Mouse (Mus musculus) liver, embryonic 11.5 days (tissue): ENCODE results near the gene Gm45021. TPM values are rescaled to one million over a fixed set of nuclear protein-coding genes. Genes with fewer than 3 reads are reported as not detected.

Experiments
- ATAC-seq: fragments of 200-750 bp; cut with Nextera tagmentation; replicated peaks from 2 replicates; pipeline ENCODE4 v1.8.0; 2017; ENCODE audit warnings: moderate number of reproducible peaks, mild to moderate bottlenecking, moderate TSS enrichment, moderate library complexity; ENCODE audit not compliant: low FRiP score
- DNase-seq: peaks from one replicate; pipeline ENCODE4 v3.0.0-alpha.2; 2017; ENCODE audit warnings: low spot score
- H3K27ac ChIP-seq: fragments of 300-500 bp; sonication (generic); 2 replicates; pipeline ENCODE4 v1.5.1; 2014; ENCODE audit warnings: mild to moderate bottlenecking, low read depth, low read length, control low read depth
- H3K27me3 ChIP-seq: fragments of 300-500 bp; sonication (generic); replicated peaks from 2 replicates; pipeline ENCODE4 v1.6.1; 2014; ENCODE audit warnings: low read length, mixed read lengths; ENCODE audit not compliant: control insufficient read depth, insufficient read depth
- H3K36me3 ChIP-seq: fragments of 300-500 bp; sonication (generic); 2 replicates; pipeline ENCODE4 v1.6.1; 2014; ENCODE audit warnings: mild to moderate bottlenecking, low read length, moderate library complexity, mixed read lengths; ENCODE audit not compliant: control insufficient read depth, insufficient read depth
- H3K4me1 ChIP-seq: fragments of 300-500 bp; sonication (generic); replicated peaks from 2 replicates; pipeline ENCODE4 v1.6.1; 2014; ENCODE audit warnings: low read length, mixed read lengths; ENCODE audit not compliant: control insufficient read depth, insufficient read depth
- H3K4me2 ChIP-seq: fragments of 300-500 bp; sonication (generic); 2 replicates; pipeline ENCODE4 v1.6.1; 2014; ENCODE audit warnings: mild to moderate bottlenecking, control low read depth, moderate library complexity
- H3K4me3 ChIP-seq: fragments of 300-500 bp; sonication (generic); 2 replicates; pipeline ENCODE4 v1.5.1; 2014; ENCODE audit warnings: low read depth, low read length, control low read depth
- H3K9ac ChIP-seq: fragments of 300-500 bp; sonication (generic); 2 replicates; pipeline ENCODE4 v1.6.1; 2014; ENCODE audit warnings: low read depth, low read length, control low read depth
- H3K9me3 ChIP-seq: fragments of 300-500 bp; sonication (generic); 2 replicates; pipeline ENCODE4 v1.6.1; 2016; ENCODE audit warnings: low read length, inconsistent platforms, mixed read lengths; ENCODE audit not compliant: control insufficient read depth
- WGBS: fragments of 180-500 bp; shearing (Covaris S2); extraction: QIAGEN DNeasy Blood & Tissue Kit; methylation state at CpG from one replicate; pipeline ENCODE4 v1.1.7; 2014; 5-methylcytosine and 5-hydroxymethylcytosine counted together
- polyA plus RNA-seq: library from polyadenylated mRNA; unstranded; fragments of >200 nt; fragmentation: Nextera tagmentation; extraction: Ambion mirVana; gene quantifications from 2 replicates; pipeline ENCODE4 v1.2.1, GENCODE M21; 2014

Gm45021 gene
- polyA plus RNA-seq: not detected in 2 replicates

DNA sequence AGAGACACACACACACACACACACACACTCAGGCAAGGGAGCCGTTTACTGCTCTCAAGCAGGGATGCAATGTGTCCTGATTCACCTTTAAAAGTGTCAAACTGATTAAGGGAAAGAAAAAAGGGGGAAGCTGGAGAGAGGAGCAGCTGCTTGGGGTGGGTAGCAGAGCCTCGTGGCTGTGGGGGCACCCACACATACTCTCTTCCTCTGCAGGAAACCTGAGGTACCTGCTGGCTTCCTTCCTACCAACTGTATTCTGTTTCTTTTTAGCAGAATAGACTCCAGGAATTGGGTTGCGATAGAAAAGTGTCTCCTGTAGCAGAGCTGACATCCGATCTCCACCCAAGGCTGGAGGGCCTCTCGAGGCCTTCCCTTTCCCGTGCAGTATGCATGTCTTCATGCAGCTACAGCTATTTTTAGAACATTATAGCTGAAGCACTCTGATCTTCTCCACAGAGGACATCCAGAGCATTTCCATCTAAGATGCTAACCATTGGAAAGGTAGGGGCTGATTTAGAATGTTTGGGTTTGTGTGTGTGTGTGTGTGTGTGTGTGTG, at the start of gene Gm45021:
TSS of gene Gm45021 (plus strand) at position 417 of the 557 bp plus-strand sequence.
- Histone ChIP-seq H3K27me3 (no peaks in the 10 kb centered on the region), H3K27ac (no peak within 1 kb of the TSS), H3K36me3 (no peaks in the 10 kb centered on the region), H3K4me1 (peaks cover 4% of the 10 kb centered on the region), H3K9me3 (no peaks in the 10 kb centered on the region), H3K4me2 (no peak within 1 kb of the TSS), H3K9ac (no peak within 1 kb of the TSS), H3K4me3 (no peak within 1 kb of the TSS)
- DNase-seq: no peak
- whole genome bisulfite sequencing: 31% methylated on average over 6 of the region's 6 CpGs
- no peak for ATAC-seq

GRCm38 (mm10) chr6:48539860-48540259, 49.5 kb upstream of the Gm45021 start:
- Histone ChIP-seq H3K9me3 (no peaks in the 10 kb centered on the region), H3K4me3 (no peak overlapping the region), H3K36me3 (no peaks in the 10 kb centered on the region), H3K27me3 (no peaks in the 10 kb centered on the region), H3K4me1 (no peaks in the 10 kb centered on the region), H3K4me2 (no peak overlapping the region), H3K27ac (no peak overlapping the region), H3K9ac (no peak overlapping the region)
- 69% methylated on average over 5 of the region's 5 CpGs for WGBS
- ATAC-seq (no peak), DNase-seq (no peak)

DNA sequence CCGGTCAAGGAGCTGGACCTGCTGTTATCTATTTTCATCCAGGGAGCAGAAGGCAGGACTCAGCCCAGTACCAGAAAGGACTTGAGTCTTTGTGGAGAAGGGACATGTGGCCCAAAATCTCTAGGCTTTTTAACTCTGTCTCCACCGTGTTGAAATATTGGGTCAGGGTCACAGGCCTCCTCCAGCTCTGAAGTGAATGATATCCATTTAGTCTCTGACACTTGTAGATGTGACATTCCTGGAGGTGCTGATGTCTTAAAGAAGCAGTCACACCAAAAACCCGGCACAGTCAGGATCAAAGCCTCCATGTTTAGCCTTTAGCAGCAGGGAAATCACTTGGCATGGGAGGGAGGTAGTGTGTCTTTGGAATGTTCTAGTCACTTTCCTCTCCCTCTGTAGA, 48.7 kb upstream of the Gm45021 start:
- H3K4me3 ChIP-seq: no peak overlapping the region
- ATAC-seq (no peak), DNase-seq (no peak)
- no peaks in the 10 kb centered on the region for H3K9me3 ChIP-seq
- no peaks in the 10 kb centered on the region for H3K4me1 ChIP-seq
- H3K36me3 ChIP-seq: no peaks in the 10 kb centered on the region
- H3K9ac ChIP-seq: no peak overlapping the region
- 53% methylated on average over 3 of the region's 3 CpGs for WGBS
- no peak overlapping the region for H3K27ac ChIP-seq
- no peaks in the 10 kb centered on the region for H3K27me3 ChIP-seq
- no peak overlapping the region for H3K4me2 ChIP-seq

- Histone ChIP-seq H3K27ac (no peak overlapping the region), H3K4me3 (no peak overlapping the region), H3K4me2 (no peak overlapping the region), H3K4me1 (no peaks in the 10 kb centered on the region), H3K36me3 (no peaks in the 10 kb centered on the region), H3K9ac (no peak overlapping the region), H3K9me3 (no peaks in the 10 kb centered on the region), H3K27me3 (no peaks in the 10 kb centered on the region)
- 32% methylated on average over 7 of the region's 7 CpGs for WGBS
- DNase-seq: no peak
- no peak for ATAC-seq
Observed at GRCm38 (mm10) chr6:48541560-48542450, 47.6 kb upstream of the Gm45021 start.

DNA sequence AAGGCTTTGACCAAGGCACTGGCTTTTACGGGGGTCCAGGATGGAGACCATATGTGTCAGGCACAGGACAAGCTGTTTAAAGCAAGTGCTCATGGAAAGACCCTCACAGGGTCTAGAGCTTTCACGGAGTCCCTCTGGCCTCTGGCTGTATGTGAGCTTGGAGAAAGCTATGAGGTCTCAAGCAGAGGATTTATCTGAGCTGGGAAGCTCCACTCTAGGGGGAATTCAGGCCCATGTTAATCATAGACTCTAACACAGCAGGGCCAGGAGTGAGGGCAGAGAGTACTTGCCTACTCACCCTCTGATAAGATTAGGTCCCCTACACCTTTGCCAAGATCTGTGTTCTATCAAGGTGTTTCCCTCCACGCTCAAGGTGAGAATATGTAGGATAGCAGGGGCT, 46.8 kb upstream of the Gm45021 start:
- no peaks in the 10 kb centered on the region for H3K27me3 ChIP-seq
- H3K9ac ChIP-seq: no peak overlapping the region
- H3K4me3 ChIP-seq: no peak overlapping the region
- H3K4me1 ChIP-seq: no peaks in the 10 kb centered on the region
- H3K27ac ChIP-seq: no peak overlapping the region
- H3K9me3 ChIP-seq: no peaks in the 10 kb centered on the region
- ATAC-seq (no peak), DNase-seq (no peak)
- H3K4me2 ChIP-seq: no peak overlapping the region
- 77% methylated on average over 3 of the region's 3 CpGs for WGBS
- no peaks in the 10 kb centered on the region for H3K36me3 ChIP-seq

GRCm38 (mm10) chr6:48545251-48545650, 44.2 kb upstream of the Gm45021 start:
- H3K4me3 ChIP-seq: no peak overlapping the region
- DNase-seq (no peak), ATAC-seq (no peak)
- no peak overlapping the region for H3K9ac ChIP-seq
- no peak overlapping the region for H3K4me2 ChIP-seq
- no peaks in the 10 kb centered on the region for H3K27me3 ChIP-seq
- H3K36me3 ChIP-seq: no peaks in the 10 kb centered on the region
- no peak overlapping the region for H3K27ac ChIP-seq
- 76% methylated on average over 5 of the region's 5 CpGs for WGBS
- no peaks in the 10 kb centered on the region for H3K9me3 ChIP-seq
- H3K4me1 ChIP-seq: no peaks in the 10 kb centered on the region

DNA sequence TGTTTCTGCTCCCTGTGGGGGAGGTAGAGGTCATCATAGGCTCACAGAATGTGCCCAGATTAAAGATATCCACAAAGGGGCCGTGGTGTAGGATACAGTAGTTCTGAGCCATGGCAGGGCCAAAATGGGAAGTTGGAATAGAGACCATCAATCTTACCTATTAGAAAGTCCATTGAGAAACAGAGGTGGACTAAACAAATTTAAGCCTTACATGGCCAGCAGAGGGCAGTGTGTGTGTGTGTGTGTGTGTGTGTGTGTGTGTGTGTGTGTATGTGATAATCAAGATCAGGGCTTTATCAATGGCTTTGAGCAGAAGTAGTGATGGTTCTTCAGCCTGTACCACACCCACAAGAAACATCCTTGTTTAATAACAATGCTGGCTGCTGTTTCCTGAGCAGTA, 43.1 kb upstream of the Gm45021 start:
- H3K4me1 ChIP-seq: no peaks in the 10 kb centered on the region
- H3K4me3 ChIP-seq: no peak overlapping the region
- no peaks in the 10 kb centered on the region for H3K36me3 ChIP-seq
- DNase-seq (no peak), ATAC-seq (no peak)
- H3K9ac ChIP-seq: no peak overlapping the region
- WGBS: 35% methylated on average over 1 of the region's 1 CpGs
- H3K27ac ChIP-seq: no peak overlapping the region
- no peaks in the 10 kb centered on the region for H3K27me3 ChIP-seq
- no peaks in the 10 kb centered on the region for H3K9me3 ChIP-seq
- H3K4me2 ChIP-seq: no peak overlapping the region

DNA sequence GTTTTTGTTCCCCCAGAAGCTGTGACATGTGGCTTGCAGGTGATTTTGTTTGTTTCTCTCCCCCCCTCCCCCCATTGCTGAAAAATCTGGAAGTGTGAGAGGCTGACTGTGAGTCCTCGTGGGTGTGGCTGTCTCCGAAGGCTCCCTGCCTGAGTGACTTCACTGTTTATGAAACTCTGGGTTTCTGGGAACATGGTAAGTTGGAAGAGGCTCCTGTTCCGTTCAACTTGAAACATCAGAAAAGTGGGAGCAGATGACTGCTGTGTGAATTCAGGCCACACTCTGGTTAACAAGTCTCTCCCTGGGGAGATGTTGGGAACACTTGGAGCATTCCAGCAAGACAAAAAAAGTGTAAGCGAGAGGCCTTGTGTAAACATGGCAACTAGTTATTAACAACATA, 42.6 kb upstream of the Gm45021 start:
- Histone ChIP-seq H3K4me1 (no peaks in the 10 kb centered on the region), H3K27me3 (no peaks in the 10 kb centered on the region), H3K9me3 (no peaks in the 10 kb centered on the region), H3K27ac (no peak overlapping the region), H3K36me3 (no peaks in the 10 kb centered on the region), H3K9ac (no peak overlapping the region), H3K4me3 (no peak overlapping the region), H3K4me2 (no peak overlapping the region)
- 61% methylated on average over 4 of the region's 4 CpGs for WGBS
- ATAC-seq: no peak
- no peak for DNase-seq

DNA sequence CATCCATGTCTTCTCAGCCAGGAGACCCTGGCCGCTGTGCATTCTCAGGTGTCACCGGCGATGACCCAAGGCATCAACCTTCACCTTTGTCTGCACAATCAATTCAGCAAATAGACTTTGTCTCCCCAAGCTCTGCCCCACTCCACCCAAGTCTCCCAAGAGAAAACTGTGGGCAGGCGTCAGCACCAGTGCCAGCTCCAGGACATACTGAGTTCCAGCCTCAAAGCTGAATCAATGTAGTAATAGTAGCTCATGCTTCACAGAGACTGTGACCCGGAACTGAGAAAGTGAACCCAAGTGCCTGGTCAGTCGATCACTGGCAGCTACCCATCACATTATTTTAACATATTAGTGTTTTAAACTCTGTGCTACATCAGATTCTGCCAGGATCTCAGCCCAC, 41.1 kb upstream of the Gm45021 start:
- Histone ChIP-seq H3K9me3 (no peaks in the 10 kb centered on the region), H3K36me3 (no peaks in the 10 kb centered on the region), H3K4me2 (no peak overlapping the region), H3K27me3 (no peaks in the 10 kb centered on the region), H3K27ac (no peak overlapping the region), H3K4me3 (no peak overlapping the region), H3K4me1 (no peaks in the 10 kb centered on the region), H3K9ac (no peak overlapping the region)
- DNase-seq: no peak
- no peak for ATAC-seq
- WGBS: 70% methylated on average over 6 of the region's 6 CpGs
